Mouse (Mus musculus) liver, embryonic 14 days (tissue): Measurements from ENCODE around the gene Ddx46. TPM values are rescaled to one million over a fixed set of nuclear protein-coding genes. Genes with fewer than 3 reads are reported as not detected.

Source experiments
- polyA plus RNA-seq: library from polyadenylated mRNA; depleted of rRNA; stranded (reverse); fragments of >200 nt; gene quantifications from 2 replicates; pipeline ENCODE4 v1.2.3, GENCODE M21; 2012; rRNA removed

Ddx46 gene
- 22.0 and 23.7 TPM in 2 replicates for polyA plus RNA-seq

GRCm38 (mm10) chr13:55634639-55635127 lies at the start of gene Ddx46:
Gene Ddx46 (plus strand): TSS chr13:55635027.

GRCm38 (mm10) chr13:55599566-55600540 lies 35.0 kb upstream of the Ddx46 start, which contains the start of gene B4galt7:
Gene B4galt7 (plus strand): TSS chr13:55599896.

GRCm38 (mm10) chr13:55622649-55623541 lies 11.9 kb upstream of the Ddx46 start, which contains the start of gene Caml:
Gene Caml (plus strand): TSS chr13:55623005.

GRCm38 (mm10) chr13:55692535-55693242 lies 57.9 kb downstream of the Ddx46 start, which contains the start of gene B230219D22Rik:
Gene B230219D22Rik (plus strand): TSS chr13:55693124.

GRCm38 (mm10) chr13:55714501-55715166 lies 79.8 kb downstream of the Ddx46 start, which contains the start of gene Txndc15:
Gene Txndc15 (plus strand): TSS chr13:55714650.

GRCm38 (mm10) chr13:55727120-55727838 lies 92.5 kb downstream of the Ddx46 start, which contains the start of gene Pcbd2:
Gene Pcbd2 (plus strand): TSS chr13:55727368.

Other genes with a start within 250 kb of the Ddx46 start
- not detected in 2 replicates for gene Slc34a1, start 236.8 kb upstream of the Ddx46 start, polyA plus RNA-seq
- not detected in 2 replicates for gene Pfn3, start 219.8 kb upstream of the Ddx46 start, polyA plus RNA-seq
- 48.2 and 48.8 TPM in 2 replicates for gene F12, start 208.2 kb upstream of the Ddx46 start, polyA plus RNA-seq
- 23.9 and 26.4 TPM in 2 replicates for gene Grk6, start 190.0 kb upstream of the Ddx46 start, polyA plus RNA-seq
- 0.27 and 0.45 TPM in 2 replicates for gene Prr7, start 170.8 kb upstream of the Ddx46 start, polyA plus RNA-seq
- gene Dbn1, start 146.9 kb upstream of the Ddx46 start, polyA plus RNA-seq = 4.4 and 6.9 TPM in 2 replicates
- 12.5 and 13.1 TPM in 2 replicates for gene Pdlim7, start 121.4 kb upstream of the Ddx46 start, polyA plus RNA-seq
- 3.9 and 4.9 TPM in 2 replicates for gene Dok3, start 105.7 kb upstream of the Ddx46 start, polyA plus RNA-seq
- gene Ddx41, start 98.4 kb upstream of the Ddx46 start, polyA plus RNA-seq = 27.1 and 31.4 TPM in 2 replicates
- gene Fam193b, start 63.9 kb upstream of the Ddx46 start, polyA plus RNA-seq = 16.9 and 20.4 TPM in 2 replicates
- 57.0 and 61.6 TPM in 2 replicates for gene Tmed9, start 61.3 kb upstream of the Ddx46 start, polyA plus RNA-seq
- gene B4galt7, start 35.1 kb upstream of the Ddx46 start, polyA plus RNA-seq = 5.0 and 5.8 TPM in 2 replicates
- 14.6 and 14.8 TPM in 2 replicates for gene Caml, start 12.0 kb upstream of the Ddx46 start, polyA plus RNA-seq
- gene B230219D22Rik, start 58.1 kb downstream of the Ddx46 start, polyA plus RNA-seq = 16.8 and 20.6 TPM in 2 replicates
- gene Txndc15, start 79.6 kb downstream of the Ddx46 start, polyA plus RNA-seq = 9.9 and 11.6 TPM in 2 replicates
- gene Pcbd2, start 92.3 kb downstream of the Ddx46 start, polyA plus RNA-seq = 23.5 and 25.7 TPM in 2 replicates
- 0.02 TPM in 1 of 2 replicates, not detected in the other for gene Catsper3, start 149.5 kb downstream of the Ddx46 start, polyA plus RNA-seq
- gene Pitx1, start 201.2 kb downstream of the Ddx46 start, polyA plus RNA-seq = 0.03 and 0.48 TPM in 2 replicates